Mouse (Mus musculus) C2C12 (cell line): ENCODE data around the gene Agrp.

ENCODE experiments used
- CEBPB ChIP-seq: IDR thresholded peaks from one replicate; pipeline ENCODE4 v1.6.1; 2011; ENCODE audit warnings: low read depth, mild to moderate bottlenecking, control low read depth, moderate library complexity
- CTCF ChIP-seq: IDR thresholded peaks from one replicate; pipeline ENCODE4 v1.5.1; 2011; ENCODE audit not compliant: control insufficient read depth, insufficient read depth, insufficient read length
- FOSL1 ChIP-seq: IDR thresholded peaks from one replicate; pipeline ENCODE4 v1.8.0; 2011; ENCODE audit warnings: mild to moderate bottlenecking, low read length; ENCODE audit not compliant: poor library complexity, insufficient read depth, severe bottlenecking
- MAX ChIP-seq: IDR thresholded peaks from one replicate; pipeline ENCODE4 v1.6.1; 2011; ENCODE audit warnings: mild to moderate bottlenecking, control low read depth
- MYOD1 ChIP-seq: IDR thresholded peaks from one replicate; pipeline ENCODE4 v1.6.1; 2011; ENCODE audit warnings: low read depth; ENCODE audit not compliant: control insufficient read depth, insufficient read length
- MYOG ChIP-seq: IDR thresholded peaks from one replicate; pipeline ENCODE4 v1.6.1; 2011; ENCODE audit not compliant: control insufficient read depth, insufficient read length; ENCODE audit errors: extremely low read depth
- USF1 ChIP-seq: IDR thresholded peaks from one replicate; pipeline ENCODE4 v1.6.1; 2011; ENCODE audit warnings: low read depth, mild to moderate bottlenecking, control low read depth, moderate library complexity

- TF ChIP-seq CEBPB, result no peak
- peak; percentile 96 for TF ChIP-seq CTCF
- no peak for TF ChIP-seq USF1
- TF ChIP-seq MAX, result no peak
- no peak for TF ChIP-seq MYOG
- no peak for TF ChIP-seq FOSL1
- no peak for TF ChIP-seq MYOD1
Observed at GRCm38 (mm10) chr8:105622421-105622920, 14.7 kb downstream of the Agrp start.
